Mouse (Mus musculus) thymus, adult 2 months (tissue): ENCODE measurements at regions not wholly inside any gene's neighbourhood (a gene's known extent, or its start where the extent isn't known, plus 50 kb on each side); places are given as distances from the start of the nearest gene placed in this dataset.

Source experiments
- CTCF ChIP-seq: fragments of 200-500 bp; IDR thresholded peaks from 2 replicates; pipeline ENCODE4 v1.5.1; 2012; ENCODE audit warnings: mild to moderate bottlenecking, control low read depth, low read length, moderate library complexity, borderline replicate concordance; ENCODE audit not compliant: control insufficient read depth, poor library complexity, insufficient read depth; ENCODE audit errors: extremely low read depth
- POLR2A ChIP-seq: fragments of 200-500 bp; IDR thresholded peaks from 2 replicates; pipeline ENCODE4 v1.6.1; 2012; ENCODE audit warnings: mild to moderate bottlenecking, low read length, control low read depth, moderate library complexity; ENCODE audit not compliant: control insufficient read depth, poor library complexity, insufficient read depth; ENCODE audit errors: extremely low read depth

DNA sequence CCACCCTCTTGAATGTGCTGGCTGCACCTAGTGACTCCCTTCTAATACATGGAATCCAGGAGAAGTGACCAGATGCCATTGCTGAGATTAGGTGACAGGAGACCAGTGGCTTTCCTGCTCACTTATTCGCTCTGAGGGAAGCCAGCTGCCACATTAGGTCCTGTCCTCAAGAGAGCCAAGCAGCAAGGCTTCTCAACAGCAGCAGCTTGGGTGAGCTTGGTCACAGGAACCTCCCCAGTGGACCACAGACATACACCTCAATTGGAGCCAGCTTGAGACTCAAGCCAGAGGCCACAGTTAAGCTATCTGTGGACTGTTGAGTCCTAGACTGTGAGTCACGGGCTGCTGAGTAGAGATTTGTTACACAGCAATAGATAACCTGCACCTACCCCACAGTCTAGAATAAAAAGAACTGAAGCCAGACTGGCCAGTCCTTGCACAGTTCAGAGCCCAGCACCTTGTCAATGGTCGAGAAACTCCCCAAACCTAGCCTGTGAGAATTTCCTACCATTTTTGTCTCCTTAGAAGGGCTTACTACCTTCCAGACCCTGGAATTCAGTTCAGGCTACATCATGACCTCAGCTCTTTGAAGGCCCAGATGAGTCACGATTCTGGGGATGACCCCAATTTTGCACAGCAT lies 1615.0 kb upstream of the Gulo start:
- TF ChIP-seq POLR2A (no peak), CTCF (no peak)
